Mouse (Mus musculus) central nervous system, embryonic 18 days (tissue): ENCODE measurements around the gene Zfp960. TPM values are rescaled to one million over a fixed set of nuclear protein-coding genes. Genes with fewer than 3 reads are reported as not detected.

Source experiments
- polyA plus RNA-seq: library from polyadenylated mRNA; depleted of rRNA; stranded (reverse); fragments of >200 nt; gene quantifications from 2 replicates; pipeline ENCODE4 v1.2.3, GENCODE M21; 2012; rRNA removed

Gene Zfp960
- polyA plus RNA-seq = 1.8 and 2.0 TPM in 2 replicates

DNA sequence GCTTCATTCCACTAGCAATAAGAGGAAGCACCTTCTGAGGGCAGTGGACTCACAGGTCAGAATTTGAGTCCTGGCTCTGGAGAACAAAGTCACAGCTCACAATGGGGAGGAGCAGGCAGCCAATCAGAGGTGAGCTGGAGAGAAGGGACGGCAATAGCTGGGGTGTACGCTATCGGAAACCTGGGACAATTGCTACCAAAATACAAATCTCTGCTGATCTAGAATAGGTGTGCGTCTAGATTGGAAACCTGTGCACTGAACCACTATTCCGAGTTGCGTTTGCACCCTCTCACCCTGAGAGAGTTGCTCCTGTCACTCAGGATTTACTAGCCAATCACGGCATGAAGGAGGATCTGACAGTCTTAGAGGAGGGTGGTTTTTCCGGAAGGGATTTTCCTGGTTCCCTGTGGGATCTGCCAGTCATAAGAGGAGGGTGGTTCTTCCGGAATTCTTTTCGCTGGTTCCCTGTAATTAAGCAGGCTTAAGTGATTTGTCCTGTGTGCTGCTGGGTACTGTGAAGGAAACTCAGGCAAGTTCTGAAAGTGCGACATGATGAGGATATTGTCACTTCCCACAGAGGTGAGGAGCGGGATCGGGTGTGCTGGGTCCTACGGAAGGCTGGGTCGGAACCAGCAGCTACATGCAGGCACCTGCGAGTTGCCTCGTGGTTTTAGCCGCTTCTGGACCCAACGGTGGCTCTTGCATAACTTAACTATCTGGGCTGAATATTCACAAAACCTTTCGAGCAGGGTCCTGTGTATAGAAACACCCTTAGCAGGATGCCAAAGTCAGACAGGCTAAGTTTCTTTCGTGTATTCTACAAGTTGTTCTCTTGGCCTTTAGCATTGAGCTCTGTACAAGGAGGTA lies at the start of gene Zfp960:
Gene Zfp960 (plus strand): TSS at position 486 of the 867 bp plus-strand sequence.

DNA sequence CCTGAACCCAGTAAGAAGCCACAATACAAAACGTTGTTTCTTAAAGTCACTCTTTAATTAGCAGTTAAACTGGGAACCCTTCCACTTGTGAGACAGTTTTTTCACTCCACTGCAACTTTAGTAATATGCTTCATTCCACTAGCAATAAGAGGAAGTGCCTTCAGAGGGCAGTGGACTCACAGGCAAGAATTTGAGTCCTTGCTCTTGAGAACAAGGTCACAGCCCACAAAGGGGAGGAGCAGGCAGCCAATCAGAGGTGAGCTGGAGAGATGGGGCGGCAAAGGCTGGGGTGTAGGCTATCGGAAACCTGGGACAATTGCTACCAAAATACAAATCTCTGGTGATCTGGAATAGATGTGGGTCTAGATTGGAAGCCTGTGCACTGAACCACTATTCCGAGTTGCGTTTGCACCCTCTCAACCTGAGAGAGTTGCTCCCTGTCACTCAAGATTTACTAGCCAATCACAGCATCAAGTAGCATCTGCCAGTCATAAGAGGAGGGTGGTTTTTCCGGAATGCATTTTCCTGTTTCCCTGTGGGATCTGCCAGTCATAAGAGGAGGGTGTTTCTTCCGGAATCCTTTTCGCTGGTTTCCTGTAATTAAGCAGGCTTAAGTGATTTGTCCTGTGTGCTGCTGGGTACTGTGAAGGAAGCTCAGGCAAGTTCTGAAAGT lies 57.1 kb downstream of the Zfp960 start, which contains the start of gene Zfp97:
Gene Zfp97 (plus strand): TSS at position 586 of the 673 bp plus-strand sequence.

Other genes with a start within 250 kb of the Zfp960 start
- gene Zfp97, start 57.3 kb downstream of the Zfp960 start, polyA plus RNA-seq = 2.2 and 2.6 TPM in 2 replicates